Mouse (Mus musculus): ENCODE results near the gene Krtap10-10.
A peak's percentile ranks its signal among the peaks of the same experiment; 100 is the strongest.
"Not testable (repeated sequence)": the region's sequence is repeated elsewhere in the genome, so short reads cannot be mapped to it uniquely, and the experiment has no call there.

Gene Krtap10-10

GRCm38 (mm10) chr10:77835647-77836046, at the start of gene Krtap10-10:
Gene Krtap10-10 (plus strand): TSS chr10:77835947.
- peak; percentile 35 for DNase-seq (ENCODE audit: low read depth, low spot score)

- DNase-seq (ENCODE audit: low read depth, low spot score): not testable (repeated sequence)
Measured at GRCm38 (mm10) chr10:77787876-77788275, 47.9 kb upstream of the Krtap10-10 start, which contains the start of gene Gm7137. Gene Gm7137 (minus strand): TSS chr10:77788200.

GRCm38 (mm10) chr10:77788621-77789020, 47.1 kb upstream of the Krtap10-10 start:
- no peak for DNase-seq (ENCODE audit: low read depth, low spot score)

- no peak for DNase-seq (ENCODE audit: low read depth, low spot score)
Measured at GRCm38 (mm10) chr10:77794976-77795375, 40.8 kb upstream of the Krtap10-10 start, which contains the start of gene Gm9639. Gene Gm9639 (minus strand): TSS chr10:77795076.

GRCm38 (mm10) chr10:77797677-77798076, 38.1 kb upstream of the Krtap10-10 start:
- DNase-seq (ENCODE audit: low read depth, low spot score): no peak

GRCm38 (mm10) chr10:77798164-77798920, 37.4 kb upstream of the Krtap10-10 start:
- peak; percentile 23 for DNase-seq (ENCODE audit: low read depth, low spot score)

- DNase-seq (ENCODE audit: low read depth, low spot score): no peak
Measured at GRCm38 (mm10) chr10:77798921-77799508, 36.7 kb upstream of the Krtap10-10 start, which contains the start of gene Gm19668. Gene Gm19668 (minus strand): TSS chr10:77799133.

- DNase-seq (ENCODE audit: low read depth, low spot score): no peak
Measured at GRCm38 (mm10) chr10:77804095-77804494, 31.7 kb upstream of the Krtap10-10 start.

- no peak for DNase-seq (ENCODE audit: low read depth, low spot score)
Measured at GRCm38 (mm10) chr10:77811743-77812142, 24.0 kb upstream of the Krtap10-10 start, which contains the start of gene Gm9507. Gene Gm9507 (minus strand): TSS chr10:77811843.

GRCm38 (mm10) chr10:77814382-77814781, 21.4 kb upstream of the Krtap10-10 start, which contains the start of gene Gm2696:
Gene Gm2696 (plus strand): TSS chr10:77814682.
- DNase-seq (ENCODE audit: low read depth, low spot score): no peak

GRCm38 (mm10) chr10:77815514-77815913, 20.2 kb upstream of the Krtap10-10 start:
- peak; percentile 19 for DNase-seq (ENCODE audit: low read depth, low spot score)

GRCm38 (mm10) chr10:77818523-77818922, 17.2 kb upstream of the Krtap10-10 start:
- DNase-seq (ENCODE audit: low read depth, low spot score): no peak

- DNase-seq (ENCODE audit: low read depth, low spot score): no peak
Measured at GRCm38 (mm10) chr10:77819203-77819602, 16.5 kb upstream of the Krtap10-10 start.

- DNase-seq (ENCODE audit: low read depth, low spot score): no peak
Measured at GRCm38 (mm10) chr10:77826951-77827350, 8.8 kb upstream of the Krtap10-10 start, which contains the start of gene Krtap10-4. Gene Krtap10-4 (minus strand): TSS chr10:77827095.

GRCm38 (mm10) chr10:77839006-77839405, 3.3 kb downstream of the Krtap10-10 start:
- DNase-seq (ENCODE audit: low read depth, low spot score): no peak

GRCm38 (mm10) chr10:77846503-77846902, 10.8 kb downstream of the Krtap10-10 start, which contains the start of gene Gm36176:
Gene Gm36176 (plus strand): TSS chr10:77846803.
- no peak for DNase-seq (ENCODE audit: low read depth, low spot score)

GRCm38 (mm10) chr10:77846961-77847360, 11.2 kb downstream of the Krtap10-10 start:
- DNase-seq (ENCODE audit: low read depth, low spot score): peak; percentile 20

- DNase-seq (ENCODE audit: low read depth, low spot score): no peak
Measured at GRCm38 (mm10) chr10:77847538-77847937, 11.8 kb downstream of the Krtap10-10 start.

- DNase-seq (ENCODE audit: low read depth, low spot score): no peak
Measured at GRCm38 (mm10) chr10:77852559-77852958, 16.8 kb downstream of the Krtap10-10 start, which contains the start of gene Gm10318. Gene Gm10318 (plus strand): TSS chr10:77852859.

- DNase-seq (ENCODE audit: low read depth, low spot score): no peak
Measured at GRCm38 (mm10) chr10:77861675-77862074, 25.9 kb downstream of the Krtap10-10 start, which contains the start of gene Gm3285. Gene Gm3285 (plus strand): TSS chr10:77861975.

- peak; percentile 55 for DNase-seq (ENCODE audit: low read depth, low spot score)
Measured at GRCm38 (mm10) chr10:77864067-77864761, 28.5 kb downstream of the Krtap10-10 start.

GRCm38 (mm10) chr10:77864762-77865143, 29.0 kb downstream of the Krtap10-10 start:
- no peak for DNase-seq (ENCODE audit: low read depth, low spot score)
